Mouse (Mus musculus) MEL (cell line): ENCODE measurements around the gene Gm17359. TPM values are rescaled to one million over a fixed set of nuclear protein-coding genes. Genes with fewer than 3 reads are reported as not detected.

Experiments
- DNase-seq: peaks from one replicate; pipeline ENCODE4 v3.0.0; 2011; ENCODE audit warnings: low read depth, low spot score
- H3K27ac ChIP-seq: 2 replicates; pipeline ENCODE4 v1.5.1; 2012; ENCODE audit warnings: low read depth, mild to moderate bottlenecking, control low read depth, low read length, moderate library complexity; ENCODE audit not compliant: control insufficient read depth
- H3K27me3 ChIP-seq, 2 experiments: fragments of 150-350 bp in 1 of 2; sonication (generic) in 1 of 2; 2 replicates each; pipeline ENCODE4 v1.6.1; 2012; ENCODE audit warnings: low read length in 2 of 2, mild to moderate bottlenecking in 2 of 2, improper control_type of control experiment in 1 of 2, moderate library complexity in 1 of 2; ENCODE audit not compliant: insufficient read depth in 2 of 2, control insufficient read depth in 1 of 2
- H3K36me3 ChIP-seq, 2 experiments: 2 replicates each; pipeline ENCODE4 v1.6.1; 2012 to 2014; ENCODE audit warnings: low read length in 2 of 2, improper control_type of control experiment in 1 of 2, inconsistent platforms in 1 of 2, mild to moderate bottlenecking in 1 of 2; ENCODE audit not compliant: insufficient read depth in 2 of 2, control insufficient read depth in 1 of 2
- H3K4me1 ChIP-seq, 2 experiments: fragments of 150-350 bp in 1 of 2; sonication (generic) in 1 of 2; 2 replicates each; pipeline ENCODE4 v1.6.1; 2012; ENCODE audit warnings: low read length in 2 of 2, improper control_type of control experiment in 1 of 2, mild to moderate bottlenecking in 1 of 2; ENCODE audit not compliant: insufficient read depth in 2 of 2, control insufficient read depth in 1 of 2
- H3K4me3 ChIP-seq, 2 experiments: fragments of 150-350 bp in 1 of 2; sonication (generic) in 1 of 2; 2 replicates each; pipeline ENCODE4 v1.5.1; 2012; ENCODE audit warnings: low read depth in 2 of 2, low read length in 2 of 2, mild to moderate bottlenecking in 2 of 2, moderate library complexity in 2 of 2, control low read depth in 1 of 2, improper control_type of control experiment in 1 of 2; ENCODE audit not compliant: control insufficient read depth in 1 of 2, insufficient read depth in 1 of 2
- H3K79me2 ChIP-seq: 2 replicates; pipeline ENCODE4 v1.6.1; 2012; ENCODE audit warnings: mild to moderate bottlenecking, low read length, moderate library complexity; ENCODE audit not compliant: control insufficient read depth, poor library complexity, insufficient read depth
- H3K9ac ChIP-seq: 2 replicates; pipeline ENCODE4 v1.6.1; 2012; ENCODE audit warnings: low read depth, mild to moderate bottlenecking, control low read depth, low read length, moderate library complexity; ENCODE audit not compliant: control insufficient read depth, poor library complexity, severe bottlenecking
- H3K9me3 ChIP-seq: fragments of 150-350 bp; sonication (generic); replicated peaks from 2 replicates; pipeline ENCODE4 v1.6.1; 2012; ENCODE audit warnings: mild to moderate bottlenecking, low read length, improper control_type of control experiment, moderate library complexity; ENCODE audit not compliant: insufficient read depth
- CHD1 ChIP-seq: IDR thresholded peaks from 2 replicates; pipeline ENCODE4 v1.6.1; 2012; ENCODE audit warnings: low read depth, mild to moderate bottlenecking, inconsistent platforms, low read length, improper control_type of control experiment
- E2F4 ChIP-seq: IDR thresholded peaks from 2 replicates; pipeline ENCODE4 v1.6.1; 2011; ENCODE audit warnings: low read depth, low read length, improper control_type of control experiment, borderline replicate concordance
- ELF1 ChIP-seq: IDR thresholded peaks from 2 replicates; pipeline ENCODE4 v1.6.1; 2014; ENCODE audit warnings: low read depth, mild to moderate bottlenecking, inconsistent platforms, low read length, improper control_type of control experiment, moderate library complexity
- EP300 ChIP-seq, 2 experiments: IDR thresholded peaks; 2 replicates each; pipeline ENCODE4 v1.6.1; 2011; ENCODE audit warnings: improper control_type of control experiment in 2 of 2, low read length in 2 of 2, low read depth in 1 of 2, mild to moderate bottlenecking in 1 of 2
- ETS1 ChIP-seq: IDR thresholded peaks from 2 replicates; pipeline ENCODE4 v1.6.1; 2012; ENCODE audit warnings: low read depth, mild to moderate bottlenecking, inconsistent platforms, low read length, improper control_type of control experiment, moderate library complexity
- MAFK ChIP-seq: IDR thresholded peaks from 2 replicates; pipeline ENCODE4 v1.6.1; 2011; ENCODE audit warnings: low read depth, mild to moderate bottlenecking, low read length, improper control_type of control experiment, borderline replicate concordance
- MAX ChIP-seq: IDR thresholded peaks from 2 replicates; pipeline ENCODE4 v1.6.1; 2011; ENCODE audit warnings: low read length, improper control_type of control experiment
- MEF2A ChIP-seq: IDR thresholded peaks from 2 replicates; pipeline ENCODE4 v1.6.1; 2014; ENCODE audit warnings: low read depth, mild to moderate bottlenecking, inconsistent platforms, low read length, improper control_type of control experiment; ENCODE audit not compliant: poor library complexity, insufficient replicate concordance, severe bottlenecking; ENCODE audit errors: extremely low read depth
- MYC ChIP-seq: IDR thresholded peaks from 2 replicates; pipeline ENCODE4 v1.6.1; 2011; ENCODE audit warnings: low read depth, mild to moderate bottlenecking, low read length, improper control_type of control experiment, moderate library complexity
- SIN3A ChIP-seq: IDR thresholded peaks from 2 replicates; pipeline ENCODE4 v1.6.1; 2012; ENCODE audit warnings: low read length, improper control_type of control experiment, inconsistent platforms
- TAL1 ChIP-seq: IDR thresholded peaks from 2 replicates; pipeline ENCODE4 v1.6.1; 2012; ENCODE audit warnings: mild to moderate bottlenecking, inconsistent platforms, low read length, moderate library complexity, mixed read lengths
- UBTF ChIP-seq: IDR thresholded peaks from 2 replicates; pipeline ENCODE4 v1.6.1; 2012; ENCODE audit warnings: low read depth, mild to moderate bottlenecking, inconsistent platforms, low read length, improper control_type of control experiment, moderate library complexity, borderline replicate concordance; ENCODE audit not compliant: insufficient read depth
- USF2 ChIP-seq, 2 experiments: IDR thresholded peaks; 2 replicates each; pipeline ENCODE4 v1.6.1; 2011 to 2012; ENCODE audit warnings: improper control_type of control experiment in 2 of 2, low read length in 2 of 2, borderline replicate concordance in 1 of 2, inconsistent platforms in 1 of 2, low read depth in 1 of 2, mild to moderate bottlenecking in 1 of 2; ENCODE audit not compliant: insufficient read depth in 1 of 2
- ZC3H11A ChIP-seq: IDR thresholded peaks from 2 replicates; pipeline ENCODE4 v1.6.1; 2012; ENCODE audit warnings: low read depth, mild to moderate bottlenecking, inconsistent platforms, low read length, improper control_type of control experiment
- polyA plus RNA-seq, 2 experiments: library from polyadenylated mRNA; stranded (reverse) in 1 of 2; unstranded in 1 of 2; fragments of >175 nt in 1 of 2; fragments of >200 nt in 1 of 2; gene quantifications; 2 replicates each; pipeline versions ENCODE4 v1.2.1 to v1.2.4; 2012; ENCODE audit warnings: low replicate concordance in 2 of 2, low read depth in 1 of 2; ENCODE audit not compliant: insufficient read length in 2 of 2, insufficient read depth in 1 of 2, missing spikeins in 1 of 2
- total RNA-seq: library from RNA; depleted of rRNA; stranded (reverse); fragments of 300-350 nt; gene quantifications from 2 replicates; pipeline ENCODE4 v1.2.3, GENCODE M21; 2012

Gm17359 gene
- total and polyA plus RNA-seq, 3 experiments, result 0.15 TPM; not detected in 2

GRCm38 (mm10) chr3:79415081-79415480 lies 78.6 kb downstream of the Gm17359 start:
- H3K36me3 ChIP-seq, result no peaks in the 10 kb centered on the region
- no peak overlapping the region for H3K4me3 ChIP-seq
- peaks cover 0 to 1% of the 10 kb centered on the region in 2 experiments; a peak in 2 of 4 replicates for H3K27me3 ChIP-seq
- H3K79me2 ChIP-seq, result no peaks in the 10 kb centered on the region
- no peaks in the 10 kb centered on the region for H3K9me3 ChIP-seq
- TF ChIP-seq EP300 (IDR thresholded peaks at IDR 0.05; ENCODE audit: low read depth in 1 of 2, low read length in 2 of 2), result no peak
- TF ChIP-seq, all 39 proteins: peak for 0
- no peak overlapping the region for H3K9ac ChIP-seq
- H3K27ac ChIP-seq, result no peak overlapping the region
- no peaks in the 10 kb centered on the region for H3K4me1 ChIP-seq
- DNase-seq, result no peak

DNA sequence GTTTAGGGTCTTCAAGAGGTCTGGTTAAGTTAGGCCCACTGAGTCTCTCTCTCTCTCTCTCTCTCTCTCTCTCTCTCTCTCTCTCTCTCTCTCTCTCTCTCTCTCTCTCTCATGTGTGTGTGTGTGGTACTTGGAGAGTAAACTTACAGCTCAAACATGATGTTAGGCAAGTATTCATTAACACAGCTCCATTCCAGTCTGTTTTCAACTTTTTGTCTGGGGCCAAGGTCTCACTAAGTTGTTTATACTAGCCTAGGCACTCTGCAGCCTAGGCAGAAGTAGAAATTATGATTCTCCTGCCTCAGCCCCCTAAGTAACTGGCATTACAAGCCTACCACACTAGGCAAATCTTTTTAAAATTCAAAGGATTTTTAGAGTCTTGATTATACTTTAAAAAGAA lies 79.5 kb downstream of the Gm17359 start:
- Histone ChIP-seq H3K79me2 (no peaks in the 10 kb centered on the region), H3K4me1 (no peaks in the 10 kb centered on the region), H3K9ac (no peak overlapping the region), H3K4me3 (no peak overlapping the region), H3K36me3 (no peaks in the 10 kb centered on the region), H3K27me3 (peaks cover 0 to 1% of the 10 kb centered on the region in 2 experiments; a peak in 1 of 4 replicates), H3K27ac (no peak overlapping the region), H3K9me3 (no peaks in the 10 kb centered on the region)
- no peak for TF ChIP-seq ZC3H11A
- no peak for TF ChIP-seq TAL1
- TF ChIP-seq MYC, result no peak
- TF ChIP-seq ELF1, result no peak
- no peak for TF ChIP-seq E2F4
- no peak for TF ChIP-seq SIN3A
- TF ChIP-seq MAFK, result no peak
- TF ChIP-seq CHD1, result no peak
- no peak for TF ChIP-seq MEF2A
- TF ChIP-seq MAX, result no peak
- no peak for TF ChIP-seq UBTF
- DNase-seq, result no peak

DNA sequence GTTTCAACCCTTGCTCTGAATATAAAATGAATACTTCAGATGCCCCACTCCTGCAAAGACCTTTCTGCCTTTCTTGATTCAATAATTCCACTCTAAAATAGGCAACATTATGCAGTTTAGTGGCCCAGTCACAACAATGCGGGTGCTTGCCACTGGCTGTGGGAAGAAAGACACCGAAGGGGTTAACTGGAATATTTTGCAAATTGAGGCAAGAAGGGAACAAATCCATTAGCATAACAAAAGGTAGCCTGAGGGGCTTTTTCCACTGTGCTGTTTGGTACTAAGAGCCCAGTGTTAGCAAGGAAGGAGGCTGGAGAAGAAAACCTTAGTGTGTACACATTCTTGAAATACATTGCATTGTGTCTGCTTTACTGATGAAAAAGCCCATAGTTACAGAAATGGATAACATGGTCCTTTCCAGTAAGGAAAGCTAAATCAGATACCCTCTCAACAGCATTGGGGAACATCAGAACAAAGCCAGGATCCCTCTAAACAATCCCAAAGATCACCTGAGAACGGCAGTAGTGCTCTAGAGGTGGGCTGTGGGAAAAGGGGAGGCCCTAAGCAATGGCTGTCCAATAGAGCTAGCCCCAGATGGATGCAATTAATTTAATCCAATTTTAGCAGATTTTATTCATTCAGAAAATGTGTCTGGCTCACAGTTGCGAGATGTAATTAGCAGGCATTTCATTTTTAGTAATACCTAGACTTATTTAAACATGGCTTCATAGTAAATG lies 80.7 kb downstream of the Gm17359 start:
- no peak overlapping the region for H3K4me3 ChIP-seq
- H3K79me2 ChIP-seq, result no peaks in the 10 kb centered on the region
- H3K27ac ChIP-seq, result no peak overlapping the region
- H3K36me3 ChIP-seq, result no peaks in the 10 kb centered on the region
- no peak for TF ChIP-seq USF2 (IDR thresholded peaks at IDR 0.05; ENCODE audit: borderline replicate concordance in 1 of 2, insufficient read depth in 1 of 2, low read depth in 1 of 2, low read length in 2 of 2)
- TF ChIP-seq ETS1, result no peak
- no peak for TF ChIP-seq CHD1
- no peak for TF ChIP-seq MEF2A
- peaks cover 0 to 2% of the 10 kb centered on the region in 2 experiments; a peak in 1 of 4 replicates for H3K27me3 ChIP-seq
- no peaks in the 10 kb centered on the region for H3K4me1 ChIP-seq
- no peaks in the 10 kb centered on the region for H3K9me3 ChIP-seq
- H3K9ac ChIP-seq, result no peak overlapping the region
- no peak for DNase-seq
